17 mouse cellular contexts compared by ENCODE assay signal in the genomic region with DNA sequence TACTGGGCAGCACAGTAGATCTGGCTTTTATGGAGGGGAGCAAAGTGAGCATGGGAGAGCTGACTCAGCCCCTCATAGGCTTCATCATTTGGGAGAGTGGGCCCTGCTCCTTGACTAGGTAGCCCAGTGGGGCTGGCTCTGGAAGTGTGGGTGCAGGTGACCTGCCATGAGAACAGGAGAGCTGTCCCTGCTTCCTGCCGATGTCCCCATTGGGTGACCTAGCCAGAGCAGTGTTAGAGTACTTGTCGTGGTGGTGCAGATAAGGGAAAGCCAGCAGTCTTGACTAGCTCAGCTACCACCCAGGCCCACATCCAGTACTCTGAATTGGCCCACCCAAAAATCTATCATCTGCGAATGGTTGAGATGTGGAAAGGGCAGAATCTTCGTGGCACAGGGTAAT. TPM values are rescaled to one million over a fixed set of nuclear protein-coding genes. Genes with fewer than 3 reads are reported as not detected.
DNase-seq lines count a peak whose midpoint lies in the region; ATAC-seq and TF ChIP-seq lines count a peak whose summit lies in the region.
"Had no signal": no experiment of that assay in that cellular context is flagged by ENCODE, and none has a peak within 500 bp of the region (broad histone marks: within the 10 kb centered on the region; RNA-seq: fewer than 3 reads in every experiment).

No protein-coding gene starts in this region.

- TF ChIP-seq CTCF in intestine, postnatal 0 days (IDR thresholded peaks at IDR 0.05; ENCODE audit: low read depth): no peak
- no peak for TF ChIP-seq CTCF in midbrain, postnatal 0 days (IDR thresholded peaks at IDR 0.05)
- no peak for TF ChIP-seq CTCF in stomach, postnatal 0 days (IDR thresholded peaks at IDR 0.05; ENCODE audit: low read depth)

- WGBS in intestine, postnatal 0 days: 57% methylated on average over 4 of the region's 4 CpGs
- 71% methylated on average over 4 of the region's 4 CpGs for WGBS in intestine, embryonic 15.5 days
- 84% methylated on average over 4 of the region's 4 CpGs for WGBS in midbrain, embryonic 13.5 days
- WGBS in midbrain, postnatal 0 days: 89% methylated on average over 4 of the region's 4 CpGs
- 67% methylated on average over 4 of the region's 4 CpGs for WGBS in stomach, postnatal 0 days

- no peak for TF ChIP-seq EP300 in stomach, postnatal 0 days (optimal IDR thresholded peaks at IDR 0.05)

- no peak overlapping the region for H3K27ac ChIP-seq in intestine, postnatal 0 days (ENCODE audit: low read depth, low read length)
- no peak overlapping the region for H3K27ac ChIP-seq in intestine, embryonic 15.5 days
- H3K27ac ChIP-seq in midbrain, embryonic 13.5 days: no peak overlapping the region
- no peak overlapping the region for H3K27ac ChIP-seq in midbrain, postnatal 0 days (ENCODE audit: low read depth, low read length)
- no peak overlapping the region for H3K27ac ChIP-seq in stomach, postnatal 0 days (replicated peaks)
- H3K27ac ChIP-seq: midbrain, embryonic 15.5 days had no signal

- no peaks in the 10 kb centered on the region for H3K27me3 ChIP-seq in intestine, postnatal 0 days (replicated peaks; ENCODE audit: control insufficient read depth, insufficient read depth, low read length)
- no peaks in the 10 kb centered on the region for H3K27me3 ChIP-seq in intestine, embryonic 15.5 days (replicated peaks)
- no peaks in the 10 kb centered on the region for H3K27me3 ChIP-seq in midbrain, embryonic 13.5 days
- H3K27me3 ChIP-seq in midbrain, postnatal 0 days (ENCODE audit: insufficient read depth, low read length): no peaks in the 10 kb centered on the region
- H3K27me3 ChIP-seq in stomach, postnatal 0 days (ENCODE audit: control insufficient read depth, insufficient read depth, low read length): no peaks in the 10 kb centered on the region
- H3K27me3 ChIP-seq: midbrain, embryonic 15.5 days; Patski had no signal

- 0 out of 2 replicates have a peak, but pooled peaks cover 3% of the 10 kb centered on the region for H3K4me1 ChIP-seq in intestine, postnatal 0 days (replicated peaks; ENCODE audit: control insufficient read depth, insufficient read depth, low read length)
- 0 out of 2 replicates have a peak, but pooled peaks cover 2% of the 10 kb centered on the region for H3K4me1 ChIP-seq in intestine, embryonic 15.5 days (replicated peaks)
- peaks cover 44% of the 10 kb centered on the region for H3K4me1 ChIP-seq in midbrain, embryonic 13.5 days (replicated peaks)
- peaks cover 3% of the 10 kb centered on the region; the same call in 1 of the 2 replicates for H3K4me1 ChIP-seq in midbrain, postnatal 0 days (ENCODE audit: insufficient read depth, low read length)
- no peaks in the 10 kb centered on the region for H3K4me1 ChIP-seq in stomach, postnatal 0 days (replicated peaks; ENCODE audit: control insufficient read depth, insufficient read depth)

- H3K9me3 ChIP-seq in intestine, postnatal 0 days (ENCODE audit: control insufficient read depth): no peaks in the 10 kb centered on the region
- H3K9me3 ChIP-seq in intestine, embryonic 15.5 days: no peaks in the 10 kb centered on the region
- no peaks in the 10 kb centered on the region for H3K9me3 ChIP-seq in midbrain, embryonic 13.5 days
- no peaks in the 10 kb centered on the region for H3K9me3 ChIP-seq in midbrain, postnatal 0 days (ENCODE audit: low read length)
- H3K9me3 ChIP-seq in stomach, postnatal 0 days (ENCODE audit: control insufficient read depth, low read length): no peaks in the 10 kb centered on the region
- H3K9me3 ChIP-seq: midbrain, embryonic 15.5 days had no signal

- no peak overlapping the region for H3K4me2 ChIP-seq in intestine, postnatal 0 days (replicated peaks; ENCODE audit: low read depth)
- H3K4me2 ChIP-seq in intestine, embryonic 15.5 days (replicated peaks): no peak overlapping the region
- H3K4me2 ChIP-seq in midbrain, embryonic 13.5 days (replicated peaks): no peak overlapping the region
- no peak overlapping the region for H3K4me2 ChIP-seq in midbrain, postnatal 0 days (ENCODE audit: low read depth, low read length, poor library complexity, severe bottlenecking)
- no peak overlapping the region for H3K4me2 ChIP-seq in stomach, postnatal 0 days (replicated peaks; ENCODE audit: low read depth)
- H3K4me2 ChIP-seq: midbrain, embryonic 15.5 days had no signal

- H3K9ac ChIP-seq in intestine, postnatal 0 days (ENCODE audit: low read depth, low read length): no peak overlapping the region
- H3K9ac ChIP-seq in intestine, embryonic 15.5 days: no peak overlapping the region
- H3K9ac ChIP-seq in midbrain, embryonic 13.5 days (replicated peaks): no peak overlapping the region
- no peak overlapping the region for H3K9ac ChIP-seq in midbrain, postnatal 0 days (replicated peaks; ENCODE audit: low read length, poor library complexity, severe bottlenecking)
- no peak overlapping the region for H3K9ac ChIP-seq in stomach, postnatal 0 days (ENCODE audit: low read length)
- H3K9ac ChIP-seq: midbrain, embryonic 15.5 days had no signal

- DNase-seq in heart, adult 11 months: peak; percentile 90
- DNase-seq in heart, adult 9 months (ENCODE audit: low spot score in 2 of 2): no peak
- no peak for DNase-seq in midbrain, postnatal 0 days (ENCODE audit: low spot score)
- DNase-seq in stomach, postnatal 0 days (ENCODE audit: low spot score): no peak
- no peak for DNase-seq in thymus, postnatal 36 days
- DNase-seq: cerebellum, adult 9-11 months; gastrocnemius, postnatal 36 days; heart, postnatal 14 days; kidney, adult 2 months; left cerebral cortex, postnatal 4 days; lung, postnatal 14 days; right cerebral cortex, postnatal 14 days had no signal

- no peaks in the 10 kb centered on the region for H3K36me3 ChIP-seq in intestine, postnatal 0 days (ENCODE audit: control insufficient read depth, insufficient read depth)
- H3K36me3 ChIP-seq in intestine, embryonic 15.5 days: no peaks in the 10 kb centered on the region
- H3K36me3 ChIP-seq in midbrain, embryonic 13.5 days: no peaks in the 10 kb centered on the region
- H3K36me3 ChIP-seq in midbrain, postnatal 0 days (ENCODE audit: insufficient read depth, low read length): no peaks in the 10 kb centered on the region
- no peaks in the 10 kb centered on the region for H3K36me3 ChIP-seq in stomach, postnatal 0 days (ENCODE audit: control insufficient read depth, insufficient read depth, low read length)
- H3K36me3 ChIP-seq: midbrain, embryonic 15.5 days had no signal

- no peak overlapping the region for H3K4me3 ChIP-seq in intestine, postnatal 0 days (ENCODE audit: low read depth, low read length)
- no peak overlapping the region for H3K4me3 ChIP-seq in intestine, embryonic 15.5 days (replicated peaks)
- no peak overlapping the region for H3K4me3 ChIP-seq in midbrain, embryonic 13.5 days (replicated peaks)
- H3K4me3 ChIP-seq in midbrain, postnatal 0 days (ENCODE audit: low read depth, low read length): no peak overlapping the region
- no peak overlapping the region for H3K4me3 ChIP-seq in stomach, postnatal 0 days (ENCODE audit: low read depth, low read length)
- H3K4me3 ChIP-seq: midbrain, embryonic 15.5 days had no signal

- 0 out of 2 replicates have a peak, but pooled peaks have one; percentile 16 for ATAC-seq in intestine, postnatal 0 days
- ATAC-seq in intestine, embryonic 15.5 days: no peak
- peak; percentile 53 for ATAC-seq in midbrain, embryonic 13.5 days
- ATAC-seq in midbrain, postnatal 0 days (ENCODE audit: low FRiP score): no peak
- ATAC-seq in stomach, postnatal 0 days (ENCODE audit: low FRiP score, low TSS enrichment): 0 out of 2 replicates have a peak, but pooled peaks have one; percentile 38
- ATAC-seq: midbrain, embryonic 15.5 days; Patski had no signal

RNA-seq across cellular contexts. Expression of gene Psme4, which starts 6.0 kb away (rescaled TPM):
- 13.5 and 13.8 TPM in 2 replicates for polyA plus RNA-seq in intestine, postnatal 0 days (2015; fragmentation: Nextera tagmentation; extraction: Ambion mirVana)
- polyA plus RNA-seq in intestine, embryonic 15.5 days (2015; fragmentation: Nextera tagmentation; extraction: Ambion mirVana): 16.4 and 17.5 TPM in 2 replicates
- polyA plus RNA-seq in midbrain, embryonic 13.5 days (2015; fragmentation: Nextera tagmentation; extraction: Ambion mirVana): 24.7 and 24.9 TPM in 2 replicates
- 31.3 and 49.1 TPM in 2 replicates for total RNA-seq in midbrain, postnatal 0 days (2014; rRNA removed)
- 6.6 and 10.6 TPM in 2 replicates for polyA plus RNA-seq in midbrain, postnatal 0 days (2015; fragmentation: Nextera tagmentation; extraction: Ambion mirVana)
- 9.9 and 10.7 TPM in 2 replicates for polyA plus RNA-seq in stomach, postnatal 0 days (2015; fragmentation: Nextera tagmentation; extraction: Ambion mirVana)

Comparison
In these comparisons a context has a peak if more than half of its experiments do, and no peak if none do; other contexts are left out.
1. ATAC-seq: peak in intestine, postnatal 0 days (single experiment), midbrain, embryonic 13.5 days (single experiment) and stomach, postnatal 0 days (single experiment); none in intestine, embryonic 15.5 days (single experiment) and midbrain, postnatal 0 days (single experiment).